Mouse (Mus musculus) megakaryocyte, embryonic 14.5 days (primary cell): ENCODE data around the gene Gm10134.

ENCODE experiments used
- FLI1 ChIP-seq: IDR thresholded peaks from 2 replicates; pipeline ENCODE4 v1.6.1; 2012; ENCODE audit warnings: low read length, inconsistent platforms, mixed read lengths
- GATA1 ChIP-seq: IDR thresholded peaks from 3 replicates; pipeline ENCODE4 v1.6.1; 2012; ENCODE audit warnings: mixed read lengths, low read length, inconsistent platforms, borderline replicate concordance

- TF ChIP-seq GATA1 = no peak
- TF ChIP-seq FLI1 = no peak
Measured at GRCm38 (mm10) chr2:28506291-28506690, 396 bp downstream of the Gm10134 start.
